Mouse (Mus musculus): ENCODE results near the gene Fam78b. TPM values are rescaled to one million over a fixed set of nuclear protein-coding genes. Genes with fewer than 3 reads are reported as not detected.

Gene Fam78b
- polyA plus RNA-seq, 1 experiment from 2014 or later, result 2.0 TPM

GRCm38 (mm10) chr1:167126292-167126691 lies 125.1 kb downstream of the Fam78b start:
- H3K4me1 ChIP-seq (replicated peaks; ENCODE audit: control insufficient read depth, insufficient read depth, low read length), result no peaks in the 10 kb centered on the region
- H3K4me2 ChIP-seq (ENCODE audit: low read length), result no peak overlapping the region
- 68% methylated on average over 4 of the region's 4 CpGs for WGBS
- no peak overlapping the region for H3K9ac ChIP-seq (ENCODE audit: low read length)
- ATAC-seq (replicated peaks; ENCODE audit: low FRiP score, low TSS enrichment, low read depth), result no peak
- no peaks in the 10 kb centered on the region for H3K36me3 ChIP-seq (ENCODE audit: control insufficient read depth, insufficient read depth, low read length)
- no peak overlapping the region for H3K4me3 ChIP-seq (ENCODE audit: low read depth, low read length)
- H3K27ac ChIP-seq (ENCODE audit: low read depth), result no peak overlapping the region
- DNase-seq (ENCODE audit: low spot score), result no peak
- H3K27me3 ChIP-seq (replicated peaks; ENCODE audit: control insufficient read depth, insufficient read depth, low read length), result no peaks in the 10 kb centered on the region
- H3K9me3 ChIP-seq (ENCODE audit: control insufficient read depth, low read length), result no peaks in the 10 kb centered on the region

DNA sequence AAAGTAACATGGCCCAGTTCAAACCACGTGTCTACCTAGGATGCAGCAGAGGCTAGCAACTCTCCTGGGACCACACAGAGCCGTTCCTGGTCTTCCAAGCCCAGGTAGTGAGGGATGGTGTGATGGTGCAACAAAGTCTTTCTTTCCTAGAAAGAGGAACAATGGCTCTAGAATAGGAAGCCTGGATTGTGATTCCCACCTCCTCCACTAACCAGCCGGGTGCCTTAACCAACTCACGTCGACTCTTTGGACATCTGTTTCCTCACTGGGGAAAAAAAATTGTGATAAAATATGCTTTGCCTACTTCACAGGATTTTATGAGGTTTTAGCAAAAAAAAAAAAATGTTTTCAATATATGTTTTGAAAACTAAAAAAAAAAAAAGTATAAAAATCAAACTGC lies 134.5 kb downstream of the Fam78b start:
- no peaks in the 10 kb centered on the region for H3K36me3 ChIP-seq (ENCODE audit: control insufficient read depth, insufficient read depth, low read length)
- H3K4me2 ChIP-seq (ENCODE audit: low read length), result no peak overlapping the region
- H3K27ac ChIP-seq (ENCODE audit: low read depth), result no peak overlapping the region
- no peaks in the 10 kb centered on the region for H3K27me3 ChIP-seq (replicated peaks; ENCODE audit: control insufficient read depth, insufficient read depth, low read length)
- no peak overlapping the region for H3K9ac ChIP-seq (ENCODE audit: low read length)
- no peaks in the 10 kb centered on the region for H3K4me1 ChIP-seq (replicated peaks; ENCODE audit: control insufficient read depth, insufficient read depth, low read length)
- H3K4me3 ChIP-seq (ENCODE audit: low read depth, low read length), result no peak overlapping the region
- H3K9me3 ChIP-seq (ENCODE audit: control insufficient read depth, low read length), result 0 out of 2 replicates have a peak, but pooled peaks cover 4% of the 10 kb centered on the region
- ATAC-seq (replicated peaks; ENCODE audit: low FRiP score, low TSS enrichment, low read depth) (no peak), DNase-seq (ENCODE audit: low spot score) (no peak)
- WGBS, result 89% methylated on average over 5 of the region's 5 CpGs

Data from intestine, embryonic 14.5 days (tissue).